Mouse (Mus musculus) heart, adult 2 months (tissue): ENCODE measurements around the gene Fbxo46.

Experiments used
- CTCF ChIP-seq: fragments of 200-600 bp; IDR thresholded peaks from 2 replicates; pipeline ENCODE4 v1.8.1; 2022; ENCODE audit warnings: antibody characterized with exemption, mild to moderate bottlenecking, moderate library complexity
- EP300 ChIP-seq: fragments of 200-500 bp; IDR thresholded peaks from 2 replicates; pipeline ENCODE4 v1.6.1; 2011; ENCODE audit warnings: low read depth, low read length, control low read depth; ENCODE audit not compliant: insufficient read depth
- POLR2A ChIP-seq: fragments of 200-500 bp; IDR thresholded peaks from 2 replicates; pipeline ENCODE4 v1.6.1; 2011; ENCODE audit warnings: mild to moderate bottlenecking, low read depth, low read length, control low read depth; ENCODE audit not compliant: insufficient read depth

DNA sequence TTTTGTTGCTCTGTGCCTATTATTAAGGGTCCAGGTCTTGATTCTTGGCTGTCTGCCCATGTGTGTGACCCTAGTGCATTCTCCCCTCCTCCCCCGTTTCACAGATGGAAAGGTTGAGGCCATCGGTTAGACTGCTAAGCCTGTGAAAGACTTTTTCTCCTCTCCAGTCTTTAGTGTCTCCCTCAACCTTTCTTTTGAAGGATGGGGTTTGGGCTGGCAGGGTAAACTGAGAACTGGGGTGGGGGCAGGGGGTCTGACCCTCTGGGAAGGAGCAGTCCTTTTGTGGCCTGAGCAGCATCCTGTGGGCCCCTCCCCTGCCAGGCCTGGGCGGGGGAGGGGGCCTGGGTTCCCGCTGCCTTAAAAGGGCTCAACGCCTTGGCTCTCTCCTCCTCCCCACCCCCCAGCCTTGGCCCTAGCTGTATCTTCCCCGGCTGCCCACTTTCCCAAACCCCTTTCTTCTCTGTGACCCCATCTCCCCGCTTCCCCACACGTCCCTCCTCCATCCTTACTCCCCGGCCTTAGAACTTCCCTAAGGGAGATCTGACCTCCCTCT lies 34.7 kb upstream of the Fbxo46 start:
- no peak for TF ChIP-seq POLR2A
- TF ChIP-seq CTCF = no peak
- no peak for TF ChIP-seq EP300
